Mouse (Mus musculus) lung, embryonic 16.5 days (tissue): Measurements from ENCODE around the gene 2010109A12Rik. TPM values are rescaled to one million over a fixed set of nuclear protein-coding genes. Genes with fewer than 3 reads are reported as not detected.

Source experiments
- ATAC-seq: fragments of 200-750 bp; cut with Nextera tagmentation; 2 replicates; pipeline ENCODE4 v1.8.0; 2017; ENCODE audit warnings: low read depth, mild to moderate bottlenecking, moderate library complexity
- H3K27ac ChIP-seq: fragments of 300-500 bp; sonication (generic); 2 replicates; pipeline ENCODE4 v1.5.1; 2014; ENCODE audit warnings: mild to moderate bottlenecking, control low read depth, low read length
- H3K27me3 ChIP-seq: fragments of 300-500 bp; sonication (generic); 2 replicates; pipeline ENCODE4 v1.6.1; 2014; ENCODE audit warnings: low read depth, low read length, mixed read lengths; ENCODE audit not compliant: control insufficient read depth, insufficient read depth
- H3K36me3 ChIP-seq: fragments of 300-500 bp; sonication (generic); 2 replicates; pipeline ENCODE4 v1.6.1; 2014; ENCODE audit warnings: low read length; ENCODE audit not compliant: control insufficient read depth, insufficient read depth
- H3K4me1 ChIP-seq: fragments of 300-500 bp; sonication (generic); replicated peaks from 2 replicates; pipeline ENCODE4 v1.6.1; 2014; ENCODE audit warnings: low read length, mixed read lengths; ENCODE audit not compliant: control insufficient read depth, insufficient read depth
- H3K4me2 ChIP-seq: fragments of 300-500 bp; sonication (generic); 2 replicates; pipeline ENCODE4 v1.6.1; 2014; ENCODE audit warnings: low read depth, low read length, control low read depth
- H3K4me3 ChIP-seq: fragments of 300-500 bp; sonication (generic); 2 replicates; pipeline ENCODE4 v1.5.1; 2014; ENCODE audit warnings: mild to moderate bottlenecking, low read length, control low read depth
- H3K9ac ChIP-seq: fragments of 300-500 bp; sonication (generic); 2 replicates; pipeline ENCODE4 v1.6.1; 2014; ENCODE audit warnings: low read length, control low read depth
- H3K9me3 ChIP-seq: fragments of 300-500 bp; sonication (generic); 2 replicates; pipeline ENCODE4 v1.6.1; 2016; ENCODE audit warnings: low read length; ENCODE audit not compliant: control insufficient read depth
- WGBS: fragments of 180-500 bp; shearing (Covaris S2); extraction: QIAGEN DNeasy Blood & Tissue Kit; methylation state at CpG from one replicate; pipeline ENCODE4 v1.1.7; 2014; 5-methylcytosine and 5-hydroxymethylcytosine counted together
- polyA plus RNA-seq: library from polyadenylated mRNA; unstranded; fragments of >200 nt; fragmentation: Nextera tagmentation; extraction: Ambion mirVana; gene quantifications from 2 replicates; pipeline ENCODE4 v1.2.1, GENCODE M21; 2015

The 2010109A12Rik gene
- polyA plus RNA-seq, 1 experiment from 2014 or later, result 1.9 TPM

- H3K4me1 ChIP-seq, result peaks cover 5% of the 10 kb centered on the region
- H3K4me2 ChIP-seq, result no peak overlapping the region
- no peaks in the 10 kb centered on the region for H3K9me3 ChIP-seq
- no peaks in the 10 kb centered on the region for H3K36me3 ChIP-seq
- no peak overlapping the region for H3K27ac ChIP-seq
- WGBS, result 82% methylated on average over 3 of the region's 3 CpGs
- no peak overlapping the region for H3K9ac ChIP-seq
- ATAC-seq, result no peak
- H3K27me3 ChIP-seq, result no peaks in the 10 kb centered on the region
- H3K4me3 ChIP-seq, result no peak overlapping the region
Observed at GRCm38 (mm10) chr5:93218375-93218774, 12.1 kb downstream of the 2010109A12Rik start.

GRCm38 (mm10) chr5:93221661-93222060 is 15.3 kb downstream of the 2010109A12Rik start:
- Histone ChIP-seq H3K4me2 (no peak overlapping the region), H3K27me3 (no peaks in the 10 kb centered on the region), H3K4me1 (peaks cover 3% of the 10 kb centered on the region), H3K4me3 (no peak overlapping the region), H3K9ac (no peak overlapping the region), H3K36me3 (no peaks in the 10 kb centered on the region), H3K27ac (peak overlapping the region; percentile 73), H3K9me3 (no peaks in the 10 kb centered on the region)
- WGBS, result 29% methylated on average over 3 of the region's 3 CpGs
- ATAC-seq, result peak; percentile 83

GRCm38 (mm10) chr5:93224549-93224948 is 18.2 kb downstream of the 2010109A12Rik start:
- no peaks in the 10 kb centered on the region for H3K27me3 ChIP-seq
- ATAC-seq, result no peak
- H3K36me3 ChIP-seq, result no peaks in the 10 kb centered on the region
- H3K4me1 ChIP-seq, result peaks cover 3% of the 10 kb centered on the region
- H3K9ac ChIP-seq, result no peak overlapping the region
- no peak overlapping the region for H3K27ac ChIP-seq
- H3K9me3 ChIP-seq, result no peaks in the 10 kb centered on the region
- 63% methylated on average over 2 of the region's 2 CpGs for WGBS
- H3K4me2 ChIP-seq, result no peak overlapping the region
- no peak overlapping the region for H3K4me3 ChIP-seq

- Histone ChIP-seq H3K36me3 (no peaks in the 10 kb centered on the region), H3K27ac (no peak overlapping the region), H3K4me2 (no peak overlapping the region), H3K4me3 (no peak overlapping the region), H3K27me3 (no peaks in the 10 kb centered on the region), H3K9me3 (no peaks in the 10 kb centered on the region), H3K4me1 (no peaks in the 10 kb centered on the region), H3K9ac (no peak overlapping the region)
- no peak for ATAC-seq
- WGBS, result 81% methylated on average over 3 of the region's 3 CpGs
Observed at GRCm38 (mm10) chr5:93227157-93227556, 20.8 kb downstream of the 2010109A12Rik start.

GRCm38 (mm10) chr5:93229527-93229926 is 23.2 kb downstream of the 2010109A12Rik start:
- H3K9ac ChIP-seq, result no peak overlapping the region
- no peak overlapping the region for H3K4me2 ChIP-seq
- no peak for ATAC-seq
- H3K27me3 ChIP-seq, result no peaks in the 10 kb centered on the region
- no peaks in the 10 kb centered on the region for H3K9me3 ChIP-seq
- H3K36me3 ChIP-seq, result no peaks in the 10 kb centered on the region
- WGBS, result 81% methylated on average over 2 of the region's 2 CpGs
- H3K4me3 ChIP-seq, result no peak overlapping the region
- no peaks in the 10 kb centered on the region for H3K4me1 ChIP-seq
- no peak overlapping the region for H3K27ac ChIP-seq

- 65% methylated on average over 3 of the region's 3 CpGs for whole genome bisulfite sequencing
- Histone ChIP-seq H3K9ac (no peak overlapping the region), H3K4me1 (no peaks in the 10 kb centered on the region), H3K4me2 (no peak overlapping the region), H3K9me3 (no peaks in the 10 kb centered on the region), H3K36me3 (no peaks in the 10 kb centered on the region), H3K27me3 (no peaks in the 10 kb centered on the region), H3K4me3 (no peak overlapping the region), H3K27ac (no peak overlapping the region)
- ATAC-seq, result no peak
Observed at GRCm38 (mm10) chr5:93231721-93232120, 25.4 kb downstream of the 2010109A12Rik start.

- no peak overlapping the region for H3K4me3 ChIP-seq
- no peak for ATAC-seq
- no peak overlapping the region for H3K27ac ChIP-seq
- no peaks in the 10 kb centered on the region for H3K4me1 ChIP-seq
- no peak overlapping the region for H3K4me2 ChIP-seq
- WGBS, result 89% methylated on average over 2 of the region's 2 CpGs
- H3K9ac ChIP-seq, result no peak overlapping the region
- no peaks in the 10 kb centered on the region for H3K9me3 ChIP-seq
- no peaks in the 10 kb centered on the region for H3K36me3 ChIP-seq
- H3K27me3 ChIP-seq, result no peaks in the 10 kb centered on the region
Observed at GRCm38 (mm10) chr5:93232838-93233237, 26.5 kb downstream of the 2010109A12Rik start.

GRCm38 (mm10) chr5:93234130-93234529 is 27.8 kb downstream of the 2010109A12Rik start:
- no peaks in the 10 kb centered on the region for H3K27me3 ChIP-seq
- no peak for ATAC-seq
- 70% methylated on average over 4 of the region's 4 CpGs for WGBS

GRCm38 (mm10) chr5:93234605-93235004 is 28.3 kb downstream of the 2010109A12Rik start:
- Histone ChIP-seq H3K27me3 (no peaks in the 10 kb centered on the region), H3K27ac (no peak overlapping the region), H3K4me1 (no peaks in the 10 kb centered on the region), H3K9me3 (no peaks in the 10 kb centered on the region), H3K4me2 (no peak overlapping the region), H3K4me3 (no peak overlapping the region), H3K36me3 (no peaks in the 10 kb centered on the region), H3K9ac (no peak overlapping the region)
- 67% methylated on average over 2 of the region's 2 CpGs for WGBS
- no peak for ATAC-seq

More at GRCm38 (mm10) chr5:93234130-93234529, 27.8 kb downstream of the 2010109A12Rik start:
- no peak overlapping the region for H3K9ac ChIP-seq
- no peaks in the 10 kb centered on the region for H3K9me3 ChIP-seq
- no peak overlapping the region for H3K27ac ChIP-seq
- no peak overlapping the region for H3K4me2 ChIP-seq
- H3K36me3 ChIP-seq, result no peaks in the 10 kb centered on the region
- no peaks in the 10 kb centered on the region for H3K4me1 ChIP-seq
- no peak overlapping the region for H3K4me3 ChIP-seq

- ATAC-seq, result no peak
Observed at GRCm38 (mm10) chr5:93235888-93236287, 29.6 kb downstream of the 2010109A12Rik start.

More at GRCm38 (mm10) chr5:93235888-93236287, 29.6 kb downstream of the 2010109A12Rik start:
- H3K27me3 ChIP-seq, result no peaks in the 10 kb centered on the region
- no peak overlapping the region for H3K4me2 ChIP-seq
- no peaks in the 10 kb centered on the region for H3K4me1 ChIP-seq
- no peaks in the 10 kb centered on the region for H3K36me3 ChIP-seq
- WGBS, result 95% methylated on average over 3 of the region's 3 CpGs
- no peak overlapping the region for H3K27ac ChIP-seq
- no peak overlapping the region for H3K4me3 ChIP-seq
- H3K9me3 ChIP-seq, result no peaks in the 10 kb centered on the region
- H3K9ac ChIP-seq, result no peak overlapping the region
